Mouse (Mus musculus) MEL (cell line): ENCODE results near the gene Hist1h3i. TPM values are rescaled to one million over a fixed set of nuclear protein-coding genes. Genes with fewer than 3 reads are reported as not detected.
A peak's percentile ranks its signal among the peaks of the same experiment; 100 is the strongest.

Experiments
- DNase-seq: peaks from one replicate; pipeline ENCODE4 v3.0.0; 2011; ENCODE audit warnings: low read depth, low spot score
- H3K27ac ChIP-seq: 2 replicates; pipeline ENCODE4 v1.5.1; 2012; ENCODE audit warnings: low read depth, mild to moderate bottlenecking, control low read depth, low read length, moderate library complexity; ENCODE audit not compliant: control insufficient read depth
- H3K27me3 ChIP-seq, 2 experiments: fragments of 150-350 bp in 1 of 2; sonication (generic) in 1 of 2; 2 replicates each; pipeline ENCODE4 v1.6.1; 2012; ENCODE audit warnings: low read length in 2 of 2, mild to moderate bottlenecking in 2 of 2, improper control_type of control experiment in 1 of 2, moderate library complexity in 1 of 2; ENCODE audit not compliant: insufficient read depth in 2 of 2, control insufficient read depth in 1 of 2
- H3K36me3 ChIP-seq, 2 experiments: 2 replicates each; pipeline ENCODE4 v1.6.1; 2012 to 2014; ENCODE audit warnings: low read length in 2 of 2, improper control_type of control experiment in 1 of 2, inconsistent platforms in 1 of 2, mild to moderate bottlenecking in 1 of 2; ENCODE audit not compliant: insufficient read depth in 2 of 2, control insufficient read depth in 1 of 2
- H3K4me1 ChIP-seq, 2 experiments: fragments of 150-350 bp in 1 of 2; sonication (generic) in 1 of 2; 2 replicates each; pipeline ENCODE4 v1.6.1; 2012; ENCODE audit warnings: low read length in 2 of 2, improper control_type of control experiment in 1 of 2, mild to moderate bottlenecking in 1 of 2; ENCODE audit not compliant: insufficient read depth in 2 of 2, control insufficient read depth in 1 of 2
- H3K4me3 ChIP-seq, 2 experiments: fragments of 150-350 bp in 1 of 2; sonication (generic) in 1 of 2; 2 replicates each; pipeline ENCODE4 v1.5.1; 2012; ENCODE audit warnings: low read depth in 2 of 2, low read length in 2 of 2, mild to moderate bottlenecking in 2 of 2, moderate library complexity in 2 of 2, control low read depth in 1 of 2, improper control_type of control experiment in 1 of 2; ENCODE audit not compliant: control insufficient read depth in 1 of 2, insufficient read depth in 1 of 2
- H3K79me2 ChIP-seq: 2 replicates; pipeline ENCODE4 v1.6.1; 2012; ENCODE audit warnings: mild to moderate bottlenecking, low read length, moderate library complexity; ENCODE audit not compliant: control insufficient read depth, poor library complexity, insufficient read depth
- H3K9ac ChIP-seq: 2 replicates; pipeline ENCODE4 v1.6.1; 2012; ENCODE audit warnings: low read depth, mild to moderate bottlenecking, control low read depth, low read length, moderate library complexity; ENCODE audit not compliant: control insufficient read depth, poor library complexity, severe bottlenecking
- H3K9me3 ChIP-seq: fragments of 150-350 bp; sonication (generic); replicated peaks from 2 replicates; pipeline ENCODE4 v1.6.1; 2012; ENCODE audit warnings: mild to moderate bottlenecking, low read length, improper control_type of control experiment, moderate library complexity; ENCODE audit not compliant: insufficient read depth
- CHD2 ChIP-seq: IDR thresholded peaks from 2 replicates; pipeline ENCODE4 v1.6.1; 2011; ENCODE audit warnings: low read length, improper control_type of control experiment
- CTCF ChIP-seq, 3 experiments: IDR thresholded peaks in 2 of 3; conservative IDR thresholded peaks in 1 of 3; 2 replicates each; pipeline ENCODE4 v1.5.1; 2011 to 2012; ENCODE audit warnings: low read length in 3 of 3, low read depth in 2 of 3, mild to moderate bottlenecking in 2 of 3, improper control_type of control experiment in 1 of 3, inconsistent platforms in 1 of 3, mixed read lengths in 1 of 3, moderate library complexity in 1 of 3; ENCODE audit not compliant: control insufficient read depth in 1 of 3, insufficient read depth in 1 of 3, poor library complexity in 1 of 3, severe bottlenecking in 1 of 3
- E2F4 ChIP-seq: IDR thresholded peaks from 2 replicates; pipeline ENCODE4 v1.6.1; 2011; ENCODE audit warnings: low read depth, low read length, improper control_type of control experiment, borderline replicate concordance
- EP300 ChIP-seq, 2 experiments: IDR thresholded peaks; 2 replicates each; pipeline ENCODE4 v1.6.1; 2011; ENCODE audit warnings: improper control_type of control experiment in 2 of 2, low read length in 2 of 2, low read depth in 1 of 2, mild to moderate bottlenecking in 1 of 2
- GABPA ChIP-seq: IDR thresholded peaks from 2 replicates; pipeline ENCODE4 v1.6.1; 2012; ENCODE audit warnings: low read depth, mild to moderate bottlenecking, inconsistent platforms, low read length, improper control_type of control experiment, moderate library complexity
- MAFK ChIP-seq: IDR thresholded peaks from 2 replicates; pipeline ENCODE4 v1.6.1; 2011; ENCODE audit warnings: low read depth, mild to moderate bottlenecking, low read length, improper control_type of control experiment, borderline replicate concordance
- POLR2A ChIP-seq, 2 experiments: IDR thresholded peaks; 2 replicates each; pipeline ENCODE4 v1.6.1; 2011 to 2012; ENCODE audit warnings: low read length in 2 of 2, mild to moderate bottlenecking in 2 of 2, control low read depth in 1 of 2, improper control_type of control experiment in 1 of 2, low read depth in 1 of 2, moderate library complexity in 1 of 2; ENCODE audit not compliant: control insufficient read depth in 1 of 2, insufficient read depth in 1 of 2, poor library complexity in 1 of 2
- POLR2AphosphoS2 ChIP-seq: IDR thresholded peaks from 2 replicates; pipeline ENCODE4 v1.6.1; 2011; ENCODE audit warnings: low read length, improper control_type of control experiment
- POLR2AphosphoS5 ChIP-seq: IDR thresholded peaks from 2 replicates; pipeline ENCODE4 v1.6.1; 2012; ENCODE audit warnings: low read depth, borderline replicate concordance, mild to moderate bottlenecking, inconsistent platforms, low read length, moderate library complexity, mixed read lengths
- SIN3A ChIP-seq: IDR thresholded peaks from 2 replicates; pipeline ENCODE4 v1.6.1; 2012; ENCODE audit warnings: low read length, improper control_type of control experiment, inconsistent platforms
- SMC3 ChIP-seq: IDR thresholded peaks from 2 replicates; pipeline ENCODE4 v1.6.1; 2011; ENCODE audit warnings: low read depth, low read length, improper control_type of control experiment
- UBTF ChIP-seq: IDR thresholded peaks from 2 replicates; pipeline ENCODE4 v1.6.1; 2012; ENCODE audit warnings: low read depth, mild to moderate bottlenecking, inconsistent platforms, low read length, improper control_type of control experiment, moderate library complexity, borderline replicate concordance; ENCODE audit not compliant: insufficient read depth
- USF1 ChIP-seq: IDR thresholded peaks from 2 replicates; pipeline ENCODE4 v1.6.1; 2014; ENCODE audit warnings: low read depth, mild to moderate bottlenecking, inconsistent platforms, low read length, improper control_type of control experiment, moderate library complexity
- ZKSCAN1 ChIP-seq: IDR thresholded peaks from 2 replicates; pipeline ENCODE4 v1.6.1; 2012; ENCODE audit warnings: low read depth, mild to moderate bottlenecking, inconsistent platforms, low read length, improper control_type of control experiment, moderate library complexity
- ZMIZ1 ChIP-seq: IDR thresholded peaks from 2 replicates; pipeline ENCODE4 v1.6.1; 2012; ENCODE audit warnings: low read depth, mild to moderate bottlenecking, inconsistent platforms, low read length, improper control_type of control experiment, moderate library complexity
- polyA plus RNA-seq, 2 experiments: library from polyadenylated mRNA; stranded (reverse) in 1 of 2; unstranded in 1 of 2; fragments of >175 nt in 1 of 2; fragments of >200 nt in 1 of 2; gene quantifications; 2 replicates each; pipeline versions ENCODE4 v1.2.1 to v1.2.4; 2012; ENCODE audit warnings: low replicate concordance in 2 of 2, low read depth in 1 of 2; ENCODE audit not compliant: insufficient read length in 2 of 2, insufficient read depth in 1 of 2, missing spikeins in 1 of 2
- total RNA-seq: library from RNA; depleted of rRNA; stranded (reverse); fragments of 300-350 nt; gene quantifications from 2 replicates; pipeline ENCODE4 v1.2.3, GENCODE M21; 2012

The Hist1h3i gene
- total and polyA plus RNA-seq, 3 experiments = 18.1 to 1,321 TPM; not detected in 1

DNA sequence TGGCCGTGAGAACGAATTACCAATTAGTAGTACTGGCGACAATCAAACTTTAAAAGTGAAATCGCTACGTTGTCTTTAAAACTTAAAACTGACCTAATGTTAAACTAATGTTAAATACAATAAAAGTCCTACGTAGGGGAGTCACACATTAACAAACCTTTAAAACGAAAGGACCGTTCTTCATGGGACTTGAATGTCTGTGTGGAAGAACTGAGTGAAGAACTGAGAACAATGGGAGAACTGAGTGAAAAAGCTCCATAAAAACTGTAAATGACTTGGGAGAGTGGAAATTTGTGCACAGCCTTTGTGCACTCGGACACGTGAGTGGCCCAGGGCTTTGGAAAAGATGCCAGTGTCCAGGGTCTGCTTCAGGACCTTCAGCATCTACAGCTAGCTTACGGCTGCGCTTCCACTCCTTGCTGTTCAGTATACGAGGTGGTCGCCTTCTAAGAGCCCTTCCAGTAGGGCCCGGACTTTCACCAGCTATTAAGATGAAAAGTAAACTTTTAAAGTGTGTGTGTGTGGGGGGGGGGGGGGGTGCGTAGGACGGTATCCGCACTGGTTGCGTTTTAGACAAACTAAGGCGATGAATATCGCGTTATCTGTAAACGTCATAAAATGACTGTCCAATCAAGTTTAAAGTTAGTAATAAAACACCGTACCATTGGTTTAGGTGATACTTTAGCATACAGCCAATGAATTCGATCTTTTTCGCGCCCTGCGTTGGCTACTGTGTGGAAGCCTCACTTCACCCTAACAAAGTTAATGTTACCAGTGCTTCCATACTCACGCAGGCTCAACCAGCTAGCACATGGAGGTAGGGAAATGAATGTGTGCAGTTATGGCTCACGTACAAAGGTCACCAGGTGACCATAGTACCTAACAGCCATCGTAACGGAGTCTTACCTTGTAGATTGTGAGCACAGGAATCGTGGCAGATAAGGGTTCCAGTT, 4.1 kb downstream of the Hist1h3i start:
- TF ChIP-seq POLR2A (IDR thresholded peaks at IDR 0.05; ENCODE audit: control insufficient read depth in 1 of 2, insufficient read depth in 1 of 2, low read depth in 1 of 2, low read length in 2 of 2, poor library complexity in 1 of 2) (peak in 1 of 2 experiments; percentile 91; a peak in 2 of 4 replicates), SIN3A (no peak), POLR2AphosphoS5 (peak; percentile 100; the same call in 1 of the 2 replicates)
- TF ChIP-seq, all 39 proteins: peak for 2
- H3K9ac ChIP-seq = peak overlapping the region; percentile 93
- H3K36me3 ChIP-seq = peaks cover 0 to 20% of the 10 kb centered on the region in 2 experiments; a peak in 2 of 4 replicates
- DNase-seq = peak; percentile 95
- peaks cover 8% of the 10 kb centered on the region; the same call in 1 of the 2 replicates for H3K79me2 ChIP-seq
- no peaks in the 10 kb centered on the region for H3K9me3 ChIP-seq
- peak overlapping the region; percentile 64 to 67 for H3K4me3 ChIP-seq
- peaks cover 0 to 15% of the 10 kb centered on the region in 2 experiments; a peak in 2 of 4 replicates for H3K4me1 ChIP-seq
- H3K27me3 ChIP-seq = no peaks in the 10 kb centered on the region
- peak overlapping the region; percentile 99 for H3K27ac ChIP-seq

GRCm38 (mm10) chr13:21755707-21756106, 27.5 kb downstream of the Hist1h3i start:
- Histone ChIP-seq H3K36me3 (peaks cover 0 to 19% of the 10 kb centered on the region in 2 experiments; a peak in 2 of 4 replicates), H3K4me1 (peaks cover 0 to 5% of the 10 kb centered on the region in 2 experiments; a peak in 3 of 4 replicates), H3K9me3 (no peaks in the 10 kb centered on the region)
- peak; percentile 51 for DNase-seq
- TF ChIP-seq ZMIZ1 (no peak), POLR2A (IDR thresholded peaks at IDR 0.05; ENCODE audit: control insufficient read depth in 1 of 2, insufficient read depth in 1 of 2, low read depth in 1 of 2, low read length in 2 of 2, poor library complexity in 1 of 2) (no peak), GABPA (no peak), POLR2AphosphoS2 (no peak), ZKSCAN1 (no peak), EP300 (IDR thresholded peaks at IDR 0.05; ENCODE audit: low read depth in 1 of 2, low read length in 2 of 2) (no peak), USF1 (no peak), SMC3 (no peak), POLR2AphosphoS5 (no peak), MAFK (no peak), CTCF (IDR thresholded peaks at IDR 0.05 in 2 of 3, conservative IDR thresholded peaks at IDR 0.05 in 1 of 3; ENCODE audit: control insufficient read depth in 1 of 3, insufficient read depth in 1 of 3, low read depth in 2 of 3, low read length in 3 of 3, poor library complexity in 1 of 3, severe bottlenecking in 1 of 3) (no peak), E2F4 (no peak), UBTF (no peak), CHD2 (no peak)
- TF ChIP-seq, all 39 proteins: peak for 0
- H3K4me3 ChIP-seq = no peak overlapping the region; a peak in 1 of 4 replicates
- peak overlapping the region; percentile 97; the same call in 1 of the 2 replicates for H3K27ac ChIP-seq
- no peaks in the 10 kb centered on the region; the same call in 1 of the 2 replicates for H3K79me2 ChIP-seq
- no peaks in the 10 kb centered on the region for H3K27me3 ChIP-seq
- H3K9ac ChIP-seq = peak overlapping the region; percentile 82
